Mouse (Mus musculus) erythroblast, embryonic 14.5 days (primary cell): Measurements from ENCODE around the gene Stxbp1.

Experiments
- GATA1 ChIP-seq: IDR thresholded peaks from 2 replicates; pipeline ENCODE4 v1.6.1; 2012; ENCODE audit warnings: low read length, inconsistent platforms, mixed read lengths
- TAL1 ChIP-seq: IDR thresholded peaks from 3 replicates; pipeline ENCODE4 v1.6.1; 2012; ENCODE audit warnings: low read length, inconsistent platforms, mixed read lengths

DNA sequence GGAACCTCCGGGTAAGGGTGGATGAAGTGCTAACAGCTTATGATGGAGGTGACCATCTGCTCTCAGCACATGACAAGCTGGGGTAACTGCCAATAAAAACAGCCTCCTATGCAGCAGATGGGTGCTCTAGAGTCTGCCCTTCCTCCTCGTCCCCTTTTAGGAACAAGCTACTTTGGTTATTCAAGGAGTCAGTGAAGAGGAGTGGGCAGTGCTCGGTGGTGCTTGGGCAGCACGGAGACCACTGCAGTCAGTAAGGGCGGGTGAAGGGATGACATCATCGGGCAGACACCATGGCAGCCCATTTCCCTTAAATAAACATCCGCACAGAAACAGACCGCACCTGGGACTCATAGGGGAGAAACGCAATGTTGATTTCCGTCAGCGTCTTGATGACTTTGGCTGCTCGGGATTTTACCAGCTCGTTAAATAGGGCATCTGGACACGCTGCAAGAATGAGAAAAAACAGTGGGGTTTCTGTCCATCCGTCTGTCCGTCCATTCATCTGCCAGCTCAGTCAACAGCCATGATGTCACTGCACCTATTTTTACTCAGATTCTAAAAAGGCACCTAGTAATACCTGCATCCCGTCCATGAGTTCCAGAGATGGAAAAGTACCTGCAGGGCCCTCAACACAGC, 30.0 kb downstream of the Stxbp1 start:
- TF ChIP-seq GATA1 (no peak), TAL1 (no peak)
